Mouse (Mus musculus) spleen, embryonic (tissue): ENCODE measurements around the gene Tnnt2.

ENCODE experiments used
- CTCF ChIA-PET: fragments of 350-600 bp; sonication (Branson Sonifier 250); formaldehyde crosslinking; loops from one replicate; lab custom pipeline; 2022; lab: Charles Lee

Gene Tnnt2

DNA sequence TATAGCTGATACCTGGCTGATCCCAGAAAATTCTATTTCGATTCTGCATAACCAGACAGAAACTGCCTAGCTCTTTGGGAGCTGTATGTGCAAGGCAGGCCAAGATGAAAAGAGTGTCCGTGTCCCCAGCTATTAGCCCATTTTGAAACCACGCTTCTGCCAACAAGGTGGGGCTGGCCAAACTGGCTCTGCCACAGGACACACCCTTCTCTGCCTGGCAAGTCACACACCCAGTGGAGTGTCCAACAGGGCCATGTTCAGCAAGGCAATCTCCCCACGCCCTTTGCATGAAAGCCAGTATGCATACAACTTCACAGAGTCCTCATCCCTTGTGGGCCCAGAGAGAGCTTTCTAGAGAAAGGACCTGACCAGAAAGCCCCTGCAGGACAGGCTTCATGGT, 59.2 kb downstream of the Tnnt2 start:
- CTCF ChIA-PET: no interaction called here

DNA sequence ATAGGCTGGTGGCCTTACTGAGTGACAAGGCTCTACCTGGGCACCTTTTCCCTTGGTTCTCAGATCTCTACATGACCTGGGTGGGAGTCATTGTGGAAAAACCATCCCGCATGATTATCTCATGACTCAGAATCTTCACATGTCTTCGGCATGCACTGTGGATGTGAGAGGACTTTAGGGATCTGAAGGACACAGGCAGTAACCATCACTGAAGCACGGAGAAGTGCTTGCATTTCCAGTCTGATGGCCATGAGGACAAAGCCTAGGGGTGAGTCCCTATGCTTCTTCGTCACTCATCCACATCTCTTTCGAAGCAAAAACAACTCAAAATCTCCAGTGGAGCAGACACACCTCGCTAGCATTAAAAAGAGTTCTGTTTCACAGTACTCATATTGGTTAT, 63.1 kb downstream of the Tnnt2 start:
- CTCF ChIA-PET: no interaction called here

DNA sequence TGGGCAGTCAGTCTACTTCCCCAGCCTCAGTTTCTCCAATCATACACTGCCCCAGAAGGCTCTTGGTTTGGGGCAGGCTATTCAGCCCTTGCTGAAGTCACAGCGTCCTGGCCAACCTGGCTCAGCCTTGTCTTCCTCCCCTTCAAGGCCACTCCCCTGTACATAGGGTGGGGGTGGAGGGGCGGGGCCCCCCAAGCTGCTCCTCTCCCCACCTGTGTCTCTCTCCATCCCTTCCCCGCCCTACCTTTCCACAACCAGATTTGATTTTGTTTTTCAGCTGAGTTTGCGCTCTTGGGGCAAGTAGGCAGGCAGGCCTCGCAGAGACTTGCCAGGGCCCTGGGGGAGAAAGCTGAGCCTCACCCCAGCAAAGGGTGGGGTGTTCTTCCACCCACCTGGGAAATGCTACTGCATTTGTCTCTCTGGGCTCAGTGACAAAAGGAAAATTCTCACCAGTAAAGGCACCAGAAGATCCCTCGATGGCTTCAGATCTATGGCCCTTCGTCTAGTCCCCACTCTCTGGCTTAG, 63.9 kb downstream of the Tnnt2 start:
- CTCF ChIA-PET: no interaction called here
